Mouse (Mus musculus) midbrain, embryonic 16.5 days (tissue): ENCODE data around the gene Spata13. TPM values are rescaled to one million over a fixed set of nuclear protein-coding genes. Genes with fewer than 3 reads are reported as not detected.
A peak's percentile ranks its signal among the peaks of the same experiment; 100 is the strongest.

Source experiments
- ATAC-seq: fragments of 200-750 bp; cut with Nextera tagmentation; 2 replicates; pipeline ENCODE4 v1.8.0; 2017; ENCODE audit warnings: moderate TSS enrichment
- H3K27ac ChIP-seq: fragments of 300-500 bp; sonication (generic); 2 replicates; pipeline ENCODE4 v1.5.1; 2014; ENCODE audit warnings: mild to moderate bottlenecking, low read length, mixed read lengths
- H3K27me3 ChIP-seq: fragments of 300-500 bp; sonication (generic); 2 replicates; pipeline ENCODE4 v1.6.1; 2014; ENCODE audit warnings: low read depth, low read length, mixed read lengths; ENCODE audit not compliant: control insufficient read depth, insufficient read depth
- H3K36me3 ChIP-seq: fragments of 300-500 bp; sonication (generic); 2 replicates; pipeline ENCODE4 v1.6.1; 2014; ENCODE audit warnings: mild to moderate bottlenecking, low read length, moderate library complexity, mixed read lengths; ENCODE audit not compliant: control insufficient read depth, insufficient read depth
- H3K4me1 ChIP-seq: fragments of 300-500 bp; sonication (generic); 2 replicates; pipeline ENCODE4 v1.6.1; 2014; ENCODE audit warnings: mild to moderate bottlenecking, low read length, mixed read lengths; ENCODE audit not compliant: control insufficient read depth, insufficient read depth
- H3K4me2 ChIP-seq: fragments of 300-500 bp; sonication (generic); 2 replicates; pipeline ENCODE4 v1.6.1; 2014; ENCODE audit warnings: mild to moderate bottlenecking, low read length, mixed read lengths
- H3K4me3 ChIP-seq: fragments of 300-500 bp; sonication (generic); 2 replicates; pipeline ENCODE4 v1.5.1; 2014; ENCODE audit warnings: low read depth, mild to moderate bottlenecking, low read length, moderate library complexity, mixed read lengths
- H3K9ac ChIP-seq: fragments of 300-500 bp; sonication (generic); 2 replicates; pipeline ENCODE4 v1.6.1; 2014; ENCODE audit warnings: low read depth, low read length, mixed read lengths
- H3K9me3 ChIP-seq: fragments of 300-500 bp; sonication (generic); replicated peaks from 2 replicates; pipeline ENCODE4 v1.6.1; 2014; ENCODE audit warnings: mild to moderate bottlenecking, low read length, mixed read lengths; ENCODE audit not compliant: control insufficient read depth, poor library complexity, severe bottlenecking
- WGBS: fragments of 180-500 bp; shearing (Covaris S2); extraction: QIAGEN DNeasy Blood & Tissue Kit; methylation state at CpG from one replicate; pipeline ENCODE4 v1.1.7; 2014; 5-methylcytosine and 5-hydroxymethylcytosine counted together
- polyA plus RNA-seq: library from polyadenylated mRNA; unstranded; fragments of >200 nt; fragmentation: Nextera tagmentation; extraction: Ambion mirVana; gene quantifications from 2 replicates; pipeline ENCODE4 v1.2.1, GENCODE M21; 2015

Gene Spata13
- polyA plus RNA-seq, 1 experiment from 2014 or later, result 18.4 TPM

- peak overlapping the region; percentile 62; the same call in 1 of the 2 replicates for H3K9ac ChIP-seq
- H3K27ac ChIP-seq, result no peak overlapping the region
- no peaks in the 10 kb centered on the region for H3K36me3 ChIP-seq
- WGBS, result 6% methylated on average over 14 of the region's 14 CpGs
- H3K4me3 ChIP-seq, result peak overlapping the region; percentile 56
- no peaks in the 10 kb centered on the region for H3K27me3 ChIP-seq
- peak overlapping the region; percentile 100 for H3K4me2 ChIP-seq
- ATAC-seq, result no peak
- peaks cover 21% of the 10 kb centered on the region for H3K4me1 ChIP-seq
- no peaks in the 10 kb centered on the region for H3K9me3 ChIP-seq
Measured at GRCm38 (mm10) chr14:60635911-60636607, 2.3 kb downstream of the Spata13 start.

- ATAC-seq, result no peak
- Histone ChIP-seq H3K4me1 (peaks cover 23% of the 10 kb centered on the region), H3K9me3 (no peaks in the 10 kb centered on the region), H3K9ac (no peak overlapping the region; the same call in 1 of the 2 replicates), H3K4me3 (peak overlapping the region; percentile 56; the same call in 1 of the 2 replicates), H3K27ac (no peak overlapping the region), H3K27me3 (no peaks in the 10 kb centered on the region), H3K36me3 (no peaks in the 10 kb centered on the region), H3K4me2 (peak overlapping the region; percentile 100)
- 23% methylated on average over 2 of the region's 2 CpGs for whole genome bisulfite sequencing
Measured at GRCm38 (mm10) chr14:60636608-60636980, 2.8 kb downstream of the Spata13 start.

- Histone ChIP-seq H3K27me3 (no peaks in the 10 kb centered on the region), H3K4me3 (no peak overlapping the region), H3K9ac (no peak overlapping the region; the same call in 1 of the 2 replicates), H3K36me3 (no peaks in the 10 kb centered on the region), H3K4me2 (peak overlapping the region; percentile 23), H3K4me1 (peaks cover 23% of the 10 kb centered on the region), H3K27ac (no peak overlapping the region), H3K9me3 (no peaks in the 10 kb centered on the region)
- ATAC-seq, result no peak
- 45% methylated on average over 9 of the region's 9 CpGs for WGBS
Measured at GRCm38 (mm10) chr14:60636996-60637395, 3.2 kb downstream of the Spata13 start.

GRCm38 (mm10) chr14:60638159-60638558 is 4.4 kb downstream of the Spata13 start:
- Histone ChIP-seq H3K27ac (no peak overlapping the region), H3K9ac (no peak overlapping the region), H3K9me3 (no peaks in the 10 kb centered on the region), H3K4me3 (no peak overlapping the region), H3K27me3 (no peaks in the 10 kb centered on the region), H3K4me2 (no peak overlapping the region), H3K4me1 (peaks cover 27% of the 10 kb centered on the region), H3K36me3 (no peaks in the 10 kb centered on the region)
- no peak for ATAC-seq
- WGBS, result 71% methylated on average over 8 of the region's 8 CpGs

- H3K4me2 ChIP-seq, result no peak overlapping the region
- H3K36me3 ChIP-seq, result no peaks in the 10 kb centered on the region
- no peak for ATAC-seq
- H3K9ac ChIP-seq, result no peak overlapping the region
- H3K4me1 ChIP-seq, result peaks cover 30% of the 10 kb centered on the region
- no peaks in the 10 kb centered on the region for H3K27me3 ChIP-seq
- no peak overlapping the region for H3K27ac ChIP-seq
- no peaks in the 10 kb centered on the region for H3K9me3 ChIP-seq
- H3K4me3 ChIP-seq, result no peak overlapping the region
- 91% methylated on average over 9 of the region's 9 CpGs for WGBS
Measured at GRCm38 (mm10) chr14:60639195-60639594, 5.4 kb downstream of the Spata13 start.

GRCm38 (mm10) chr14:60641120-60641519 is 7.3 kb downstream of the Spata13 start:
- H3K4me2 ChIP-seq, result no peak overlapping the region
- no peak overlapping the region for H3K27ac ChIP-seq
- 68% methylated on average over 6 of the region's 6 CpGs for WGBS
- ATAC-seq, result no peak
- no peaks in the 10 kb centered on the region for H3K9me3 ChIP-seq
- H3K36me3 ChIP-seq, result no peaks in the 10 kb centered on the region
- no peak overlapping the region for H3K4me3 ChIP-seq
- H3K27me3 ChIP-seq, result no peaks in the 10 kb centered on the region
- H3K9ac ChIP-seq, result no peak overlapping the region
- peaks cover 17% of the 10 kb centered on the region for H3K4me1 ChIP-seq

- H3K4me1 ChIP-seq, result peaks cover 13% of the 10 kb centered on the region
- H3K27ac ChIP-seq, result 0 out of 2 replicates have a peak overlapping the region, but pooled peaks have one; percentile 26
- H3K4me3 ChIP-seq, result no peak overlapping the region
- no peak overlapping the region for H3K4me2 ChIP-seq
- 68% methylated on average over 1 of the region's 1 CpGs for WGBS
- ATAC-seq, result no peak
- H3K9ac ChIP-seq, result no peak overlapping the region
- no peaks in the 10 kb centered on the region for H3K27me3 ChIP-seq
- H3K36me3 ChIP-seq, result no peaks in the 10 kb centered on the region
- no peaks in the 10 kb centered on the region for H3K9me3 ChIP-seq
Measured at GRCm38 (mm10) chr14:60642131-60642530, 8.3 kb downstream of the Spata13 start.

GRCm38 (mm10) chr14:60643098-60643870 is 9.5 kb downstream of the Spata13 start:
- Histone ChIP-seq H3K4me2 (no peak overlapping the region), H3K27me3 (no peaks in the 10 kb centered on the region), H3K36me3 (no peaks in the 10 kb centered on the region), H3K27ac (peak overlapping the region; percentile 63), H3K4me3 (no peak overlapping the region), H3K9ac (no peak overlapping the region), H3K4me1 (peaks cover 12% of the 10 kb centered on the region), H3K9me3 (no peaks in the 10 kb centered on the region)
- 16% methylated on average over 14 of the region's 14 CpGs for WGBS
- peak; percentile 57 for ATAC-seq

GRCm38 (mm10) chr14:60646373-60646772 is 12.6 kb downstream of the Spata13 start:
- Histone ChIP-seq H3K36me3 (no peaks in the 10 kb centered on the region), H3K27ac (no peak overlapping the region), H3K9ac (no peak overlapping the region), H3K27me3 (no peaks in the 10 kb centered on the region), H3K4me3 (no peak overlapping the region), H3K4me2 (no peak overlapping the region), H3K4me1 (peaks cover 10% of the 10 kb centered on the region), H3K9me3 (no peaks in the 10 kb centered on the region)
- no peak for ATAC-seq
- WGBS, result 74% methylated on average over 5 of the region's 5 CpGs
